Mouse (Mus musculus) embryonic fibroblast, embryonic 13.5 days (primary cell): Measurements from ENCODE around the gene Ndufaf2.

ENCODE experiments used
- CTCF ChIP-seq: IDR thresholded peaks from 2 replicates; pipeline ENCODE4 v1.5.1; 2011; ENCODE audit warnings: mild to moderate bottlenecking, control low read depth, low read length, moderate library complexity, borderline replicate concordance; ENCODE audit not compliant: insufficient read depth
- POLR2A ChIP-seq: IDR thresholded peaks from 2 replicates; pipeline ENCODE4 v1.6.1; 2011; ENCODE audit warnings: low read depth, mild to moderate bottlenecking, control low read depth, low read length, moderate library complexity

DNA sequence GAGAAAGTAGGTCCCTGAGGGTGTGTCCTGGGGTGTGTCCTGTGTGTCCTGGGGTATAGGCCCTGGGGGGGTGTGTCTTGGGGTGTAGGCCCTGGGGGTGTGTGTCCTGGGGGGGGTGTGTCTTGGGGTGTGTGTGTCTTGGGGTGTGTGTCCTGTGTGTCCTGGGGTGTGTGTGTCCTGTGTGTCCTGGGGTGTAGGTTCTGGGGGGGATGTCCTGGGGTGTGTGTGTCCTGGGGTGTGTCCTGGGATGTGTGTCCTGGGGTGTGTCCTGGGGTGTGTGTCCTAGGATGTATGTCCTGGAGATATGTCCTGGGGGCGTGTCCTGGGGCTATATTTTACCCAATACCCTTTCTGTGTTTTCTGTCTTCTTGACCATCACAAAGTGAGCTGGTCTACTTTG lies 165.8 kb downstream of the Ndufaf2 start:
- no peak for TF ChIP-seq CTCF
- TF ChIP-seq POLR2A, result no peak
